Comparison of ENCODE assay signal across 30 mouse cellular contexts in the genomic region with DNA sequence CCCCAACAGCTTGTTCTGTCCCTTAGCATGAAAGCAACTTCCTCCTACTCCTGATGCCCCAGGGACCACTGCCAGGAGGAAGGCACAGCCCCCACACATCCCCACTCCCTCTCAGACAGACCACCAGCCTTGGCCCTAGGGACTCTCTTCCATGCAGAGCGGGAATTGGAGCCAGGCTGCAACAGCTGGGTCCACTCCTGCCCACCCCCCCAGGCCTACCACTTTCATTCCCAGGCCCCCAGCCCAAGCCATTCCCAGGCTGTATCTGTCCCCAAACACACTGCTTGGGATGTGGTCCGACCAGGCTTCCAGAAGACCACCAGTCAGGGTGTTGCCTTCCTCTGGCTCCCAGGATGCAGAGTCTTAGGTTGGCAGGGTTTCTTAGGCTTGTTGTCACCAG. TPM values are rescaled to one million over a fixed set of nuclear protein-coding genes. Genes with fewer than 3 reads are reported as not detected.
"Had no signal": no experiment of that assay in that cellular context is flagged by ENCODE, and none has a peak within 500 bp of the region (broad histone marks: within the 10 kb centered on the region; RNA-seq: fewer than 3 reads in every experiment).

No protein-coding gene starts in this region.

- H3K36me3 ChIP-seq: embryonic facial prominence, embryonic 10.5 days; embryonic facial prominence, embryonic 12.5 days; embryonic facial prominence, embryonic 13.5 days; embryonic facial prominence, embryonic 15.5 days; forebrain, embryonic 10.5 days; forebrain, embryonic 12.5 days; forebrain, embryonic 15.5 days had no signal

- DNase-seq: cerebellum, adult 2 months; cerebellum, adult 8-10 months; cerebellum, adult 9-10 months; cerebellum, adult 9-11 months; cerebellum, postnatal 10 days; cerebellum, postnatal 14 days; cerebellum, postnatal 25 days; cerebellum, postnatal 36 days; embryo, embryonic 11 days; forebrain, postnatal 0 days; gastrocnemius, postnatal 10 days; gastrocnemius, postnatal 25 days; gastrocnemius, postnatal 36 days; heart, adult 11 months; heart, adult 18-20 months; heart, adult 2 months had no signal

- H3K4me2 ChIP-seq: forebrain, embryonic 15.5 days had no signal

- H3K27ac ChIP-seq: embryonic facial prominence, embryonic 10.5 days; embryonic facial prominence, embryonic 12.5 days; forebrain, embryonic 10.5 days; forebrain, embryonic 12.5 days; forebrain, embryonic 13.5 days; forebrain, embryonic 15.5 days; heart, adult 2 months had no signal

- H3K9ac ChIP-seq: embryonic facial prominence, embryonic 12.5 days; embryonic facial prominence, embryonic 15.5 days; forebrain, embryonic 12.5 days; forebrain, embryonic 13.5 days; forebrain, embryonic 15.5 days; forebrain, postnatal 0 days had no signal

- H3K4me3 ChIP-seq: embryonic facial prominence, embryonic 13.5 days; embryonic facial prominence, embryonic 15.5 days; erythroblast, embryonic 14.5 days; forebrain, embryonic 12.5 days; forebrain, embryonic 13.5 days; forebrain, embryonic 15.5 days; heart, adult 2 months had no signal

- ATAC-seq: forebrain, embryonic 13.5 days; forebrain, embryonic 15.5 days; forebrain, embryonic 16.5 days; forebrain, postnatal 0 days had no signal

- H3K9me3 ChIP-seq: embryonic facial prominence, embryonic 10.5 days; embryonic facial prominence, embryonic 12.5 days; embryonic facial prominence, embryonic 13.5 days; embryonic facial prominence, embryonic 15.5 days; forebrain, embryonic 10.5 days; forebrain, embryonic 12.5 days; forebrain, embryonic 13.5 days; forebrain, embryonic 15.5 days had no signal

RNA-seq across cellular contexts. Expression of a gene that starts 13.1 kb away (rescaled TPM):
- total RNA-seq: gastrocnemius, adult 18-20 months; gastrocnemius, adult 8-10 months; gastrocnemius, postnatal 10 days; gastrocnemius, postnatal 36 days; granulocyte monocyte progenitor cell, adult 5-6 weeks had no signal

RNA-seq across cellular contexts. Expression of a gene that starts 17.1 kb away (rescaled TPM):
- total RNA-seq: common myeloid progenitor, adult 5-6 weeks had no signal

RNA-seq across cellular contexts. Expression of a gene that starts 18.6 kb away (rescaled TPM):
- total RNA-seq: common myeloid progenitor, adult 5-6 weeks; granulocyte monocyte progenitor cell, adult 5-6 weeks had no signal
- polyA plus RNA-seq: erythroblast, embryonic 14.5 days had no signal

RNA-seq across cellular contexts. Expression of a gene that starts 20.7 kb away (rescaled TPM):
- polyA plus RNA-seq: erythroblast, embryonic 14.5 days had no signal
